Mouse (Mus musculus) testis, adult 2 months (tissue): ENCODE results near the gene Umad1.

Experiments used
- CTCF ChIP-seq: fragments of 200-500 bp; IDR thresholded peaks from 2 replicates; pipeline ENCODE4 v1.5.1; 2012; ENCODE audit warnings: low read depth, mild to moderate bottlenecking, inconsistent platforms, low read length, moderate library complexity; ENCODE audit not compliant: control insufficient read depth, insufficient read depth, insufficient replicate concordance
- POLR2A ChIP-seq: fragments of 200-500 bp; IDR thresholded peaks from 2 replicates; pipeline ENCODE4 v1.6.1; 2012; ENCODE audit warnings: low read depth, mild to moderate bottlenecking, inconsistent platforms, low read length, moderate library complexity; ENCODE audit not compliant: control insufficient read depth

DNA sequence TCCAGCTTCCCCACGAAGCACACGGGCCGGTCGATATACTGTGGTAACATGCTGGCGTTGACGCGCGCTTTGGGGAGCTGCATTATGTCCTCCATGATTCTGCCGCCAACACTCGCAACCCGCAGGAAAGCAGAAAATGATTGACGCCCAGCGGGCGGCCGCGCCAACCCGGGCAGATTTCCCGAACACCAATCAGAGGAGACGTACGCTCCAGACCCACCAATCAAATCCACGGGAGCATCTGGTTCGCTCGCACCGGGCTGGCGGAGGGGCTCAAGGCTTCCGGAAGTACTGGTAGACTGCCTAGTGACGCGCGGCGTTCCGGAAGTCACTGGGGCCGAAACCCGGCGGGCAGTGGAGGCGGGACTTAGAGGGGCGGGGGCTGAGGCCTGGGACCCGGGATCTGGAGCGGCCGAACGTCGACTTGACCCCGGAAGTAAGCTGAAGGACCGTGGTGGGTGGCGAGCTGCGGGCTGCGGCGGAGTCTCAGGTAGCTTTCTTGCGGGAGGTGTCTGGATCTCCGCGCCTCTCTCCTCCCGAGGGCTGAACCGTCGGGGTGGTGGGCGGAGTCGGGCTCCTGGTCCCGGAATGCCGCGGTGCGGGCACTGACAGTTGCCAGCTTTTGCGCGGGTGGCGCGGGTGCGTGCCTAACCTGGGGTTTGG, at the start of gene Umad1, which contains the start of the genes Rpa3 and Gm45062:
- TF ChIP-seq POLR2A (peak; percentile 61), CTCF (no peak)
